Mouse (Mus musculus) liver, embryonic 11.5 days (tissue): ENCODE measurements around the gene Ctsw. TPM values are rescaled to one million over a fixed set of nuclear protein-coding genes. Genes with fewer than 3 reads are reported as not detected.
A peak's percentile ranks its signal among the peaks of the same experiment; 100 is the strongest.

Source experiments
- ATAC-seq: fragments of 200-750 bp; cut with Nextera tagmentation; replicated peaks from 2 replicates; pipeline ENCODE4 v1.8.0; 2017; ENCODE audit warnings: moderate number of reproducible peaks, mild to moderate bottlenecking, moderate TSS enrichment, moderate library complexity; ENCODE audit not compliant: low FRiP score
- DNase-seq: peaks from one replicate; pipeline ENCODE4 v3.0.0-alpha.2; 2017; ENCODE audit warnings: low spot score
- H3K27ac ChIP-seq: fragments of 300-500 bp; sonication (generic); 2 replicates; pipeline ENCODE4 v1.5.1; 2014; ENCODE audit warnings: mild to moderate bottlenecking, low read depth, low read length, control low read depth
- H3K27me3 ChIP-seq: fragments of 300-500 bp; sonication (generic); replicated peaks from 2 replicates; pipeline ENCODE4 v1.6.1; 2014; ENCODE audit warnings: low read length, mixed read lengths; ENCODE audit not compliant: control insufficient read depth, insufficient read depth
- H3K36me3 ChIP-seq: fragments of 300-500 bp; sonication (generic); 2 replicates; pipeline ENCODE4 v1.6.1; 2014; ENCODE audit warnings: mild to moderate bottlenecking, low read length, moderate library complexity, mixed read lengths; ENCODE audit not compliant: control insufficient read depth, insufficient read depth
- H3K4me1 ChIP-seq: fragments of 300-500 bp; sonication (generic); replicated peaks from 2 replicates; pipeline ENCODE4 v1.6.1; 2014; ENCODE audit warnings: low read length, mixed read lengths; ENCODE audit not compliant: control insufficient read depth, insufficient read depth
- H3K4me2 ChIP-seq: fragments of 300-500 bp; sonication (generic); 2 replicates; pipeline ENCODE4 v1.6.1; 2014; ENCODE audit warnings: mild to moderate bottlenecking, control low read depth, moderate library complexity
- H3K4me3 ChIP-seq: fragments of 300-500 bp; sonication (generic); 2 replicates; pipeline ENCODE4 v1.5.1; 2014; ENCODE audit warnings: low read depth, low read length, control low read depth
- H3K9ac ChIP-seq: fragments of 300-500 bp; sonication (generic); 2 replicates; pipeline ENCODE4 v1.6.1; 2014; ENCODE audit warnings: low read depth, low read length, control low read depth
- H3K9me3 ChIP-seq: fragments of 300-500 bp; sonication (generic); 2 replicates; pipeline ENCODE4 v1.6.1; 2016; ENCODE audit warnings: low read length, inconsistent platforms, mixed read lengths; ENCODE audit not compliant: control insufficient read depth
- WGBS: fragments of 180-500 bp; shearing (Covaris S2); extraction: QIAGEN DNeasy Blood & Tissue Kit; methylation state at CpG from one replicate; pipeline ENCODE4 v1.1.7; 2014; 5-methylcytosine and 5-hydroxymethylcytosine counted together
- polyA plus RNA-seq: library from polyadenylated mRNA; unstranded; fragments of >200 nt; fragmentation: Nextera tagmentation; extraction: Ambion mirVana; gene quantifications from 2 replicates; pipeline ENCODE4 v1.2.1, GENCODE M21; 2014

Gene Ctsw
- polyA plus RNA-seq, 1 experiment from 2014 or later: 0.52 TPM

DNA sequence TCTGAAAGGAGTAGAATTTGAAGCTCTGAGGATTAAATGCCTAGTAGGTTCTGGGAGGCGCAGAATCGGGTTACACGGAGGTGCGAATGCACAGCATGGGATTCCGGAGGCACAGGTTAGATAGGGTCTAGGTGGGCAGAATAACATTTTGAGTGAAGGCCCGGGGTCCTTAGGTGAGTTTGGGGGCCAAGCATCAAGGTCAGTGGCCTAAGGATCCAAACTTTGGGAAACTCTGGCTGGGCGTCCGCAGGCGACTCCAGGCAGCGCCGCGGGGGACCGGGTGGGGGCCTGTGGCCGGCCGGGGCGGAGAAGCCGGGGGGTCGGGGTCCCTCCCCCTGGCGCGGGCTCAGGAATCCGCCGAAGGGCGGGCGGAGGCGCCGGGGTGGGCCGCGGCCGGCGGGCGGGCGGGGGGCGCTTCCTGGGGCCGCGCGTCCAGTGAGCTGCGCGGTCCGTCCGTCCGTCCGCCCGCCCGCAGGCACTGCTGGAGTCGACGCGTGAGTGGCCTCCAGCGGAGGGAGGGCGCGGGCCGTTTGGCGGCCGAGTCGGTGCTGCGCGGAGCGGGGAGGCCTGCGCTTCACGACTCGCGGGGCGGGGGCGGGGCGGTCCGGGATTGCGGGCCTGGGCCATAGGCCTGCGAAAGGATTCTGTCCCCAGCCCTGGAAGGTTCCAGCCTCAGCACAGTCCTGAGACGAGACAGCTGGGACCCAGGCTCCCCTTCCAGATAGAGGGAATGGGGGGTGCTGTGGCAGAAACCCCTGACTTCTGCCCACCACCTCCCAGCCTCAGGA is 6.2 kb upstream of the Ctsw start:
- Histone ChIP-seq H3K27me3 (no peaks in the 10 kb centered on the region; the same call in 1 of the 2 replicates), H3K27ac (peak overlapping the region; percentile 59), H3K4me3 (peak overlapping the region; percentile 62), H3K4me2 (peak overlapping the region; percentile 96), H3K9me3 (no peaks in the 10 kb centered on the region), H3K4me1 (peaks cover 4% of the 10 kb centered on the region; the same call in 1 of the 2 replicates), H3K36me3 (peaks cover 6% of the 10 kb centered on the region; the same call in 1 of the 2 replicates), H3K9ac (peak overlapping the region; percentile 65)
- ATAC-seq (peak; percentile 25; the same call in 1 of the 2 replicates), DNase-seq (no peak)
- 2% methylated on average over 63 of the region's 68 CpGs for WGBS

DNA sequence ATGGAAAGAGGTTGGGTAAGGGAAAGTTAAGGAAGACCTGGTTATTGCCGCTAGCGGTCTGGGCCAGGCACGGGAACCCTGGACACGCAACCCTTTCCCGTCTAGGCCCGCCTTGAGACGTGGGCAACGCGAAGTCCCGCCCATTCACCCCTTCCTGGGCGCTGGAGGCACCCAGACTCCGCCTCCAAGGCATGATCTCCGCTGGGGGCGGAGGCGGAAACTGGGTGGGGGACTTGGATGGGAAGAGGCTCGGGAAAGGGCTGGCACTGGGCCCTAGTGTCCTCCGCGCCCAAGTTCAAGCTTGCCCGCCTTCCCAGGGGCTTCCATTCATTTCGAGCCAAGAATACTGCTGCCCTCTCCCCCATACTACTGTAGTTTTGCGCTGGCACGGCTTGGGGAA is 5.4 kb upstream of the Ctsw start, which contains the start of gene Efemp2:
Efemp2 (plus strand) TSS at position 235 of the 400 bp plus-strand sequence.
- WGBS: 4% methylated on average over 22 of the region's 22 CpGs
- H3K36me3 ChIP-seq: peaks cover 4% of the 10 kb centered on the region; the same call in 1 of the 2 replicates

DNA sequence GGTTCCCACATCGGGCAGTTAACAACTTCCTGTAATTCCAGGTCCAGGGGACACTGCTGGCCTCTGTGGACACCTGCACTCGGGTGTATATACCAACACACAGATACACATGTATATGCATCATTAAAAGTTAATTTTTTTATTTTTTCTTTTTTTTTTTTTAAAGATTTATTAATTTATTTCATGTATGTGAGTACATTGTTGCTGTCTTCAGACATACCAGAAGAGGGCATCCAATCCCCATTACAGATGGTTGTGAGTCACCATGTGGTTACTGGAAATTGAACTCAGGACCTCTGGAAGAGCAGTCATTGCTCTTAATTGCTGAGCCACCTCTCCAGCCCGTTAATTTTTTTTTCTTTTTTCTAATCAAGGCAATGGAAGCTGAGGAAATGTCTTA is 4.5 kb upstream of the Ctsw start:
- no peak for ATAC-seq
- Histone ChIP-seq H3K27me3 (no peaks in the 10 kb centered on the region; the same call in 1 of the 2 replicates), H3K4me1 (peaks cover 4% of the 10 kb centered on the region; the same call in 1 of the 2 replicates), H3K4me3 (no peak overlapping the region), H3K4me2 (no peak overlapping the region), H3K36me3 (0 out of 2 replicates have a peak, but pooled peaks cover 4% of the 10 kb centered on the region), H3K27ac (no peak overlapping the region), H3K9ac (no peak overlapping the region), H3K9me3 (no peaks in the 10 kb centered on the region)
- WGBS: 62% methylated on average over 3 of the region's 3 CpGs
- DNase-seq: no peak

More for the DNA sequence above, 5.4 kb upstream of the Ctsw start, which contains the start of gene Efemp2:
- Histone ChIP-seq H3K27ac (peak within 1 kb of the TSS; percentile 59), H3K4me2 (peak within 1 kb of the TSS; percentile 96), H3K9ac (peak within 1 kb of the TSS; percentile 65), H3K27me3 (no peaks in the 10 kb centered on the region; the same call in 1 of the 2 replicates), H3K9me3 (no peaks in the 10 kb centered on the region), H3K4me1 (peaks cover 4% of the 10 kb centered on the region; the same call in 1 of the 2 replicates), H3K4me3 (peak within 1 kb of the TSS; percentile 62)
- peak; percentile 81 for ATAC-seq
- DNase-seq: peak; percentile 81

DNA sequence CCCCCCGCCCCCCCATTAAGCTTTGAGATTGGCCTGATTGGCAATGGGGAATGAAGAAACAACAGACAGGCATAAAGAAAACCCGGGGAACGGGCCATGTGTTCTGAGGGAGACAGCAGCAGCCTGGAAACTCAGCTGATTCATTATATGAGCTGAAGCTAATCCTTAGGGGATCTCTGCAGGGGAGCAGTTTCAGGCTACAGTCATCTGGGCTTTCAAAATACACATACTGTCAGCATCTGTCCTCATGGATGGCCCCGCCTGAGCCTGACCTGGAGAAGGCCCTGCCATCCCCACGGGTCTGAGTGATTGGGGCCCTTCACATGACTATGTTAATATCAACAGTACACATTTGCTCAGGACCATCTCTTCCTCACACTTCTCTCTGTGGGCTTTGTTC is 3.5 kb upstream of the Ctsw start:
- 60% methylated on average over 5 of the region's 5 CpGs for WGBS
- Histone ChIP-seq H3K27me3 (no peaks in the 10 kb centered on the region; the same call in 1 of the 2 replicates), H3K9ac (no peak overlapping the region), H3K36me3 (peaks cover 5% of the 10 kb centered on the region; the same call in 1 of the 2 replicates), H3K9me3 (no peaks in the 10 kb centered on the region), H3K4me3 (no peak overlapping the region), H3K4me2 (no peak overlapping the region), H3K4me1 (peaks cover 4% of the 10 kb centered on the region; the same call in 1 of the 2 replicates), H3K27ac (no peak overlapping the region)
- no peak for ATAC-seq
- DNase-seq: no peak

DNA sequence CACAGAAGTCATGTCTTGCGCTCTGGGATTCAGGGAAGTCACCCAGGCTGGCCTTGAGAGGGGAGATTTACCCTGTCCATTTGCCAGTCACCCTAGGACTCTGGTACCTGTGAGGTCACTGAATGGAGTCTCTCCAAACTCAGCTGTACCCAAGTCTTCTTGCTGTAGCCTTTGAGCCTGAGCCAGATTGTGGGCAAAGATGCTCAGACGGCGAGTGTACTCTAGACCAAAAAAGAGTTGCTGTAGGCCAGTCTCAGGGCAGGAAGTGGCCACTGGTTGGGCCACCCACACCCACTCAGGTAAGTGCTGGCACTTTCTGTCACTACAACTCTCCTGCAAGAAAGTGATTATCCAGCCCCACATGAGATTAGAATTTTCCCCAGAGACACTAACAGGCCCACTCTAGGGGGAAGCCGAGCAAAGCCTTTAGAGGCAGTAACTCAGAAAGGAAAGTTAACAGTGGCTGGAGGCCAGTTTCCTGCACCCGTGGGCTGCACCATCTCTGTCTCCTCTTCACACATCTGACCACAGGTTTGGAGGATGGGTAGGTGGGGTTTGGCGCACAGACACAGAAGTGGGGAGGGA is 1.3 kb downstream of the Ctsw start:
- no peaks in the 10 kb centered on the region for H3K4me1 ChIP-seq
- ATAC-seq: no peak
- H3K27ac ChIP-seq: no peak overlapping the region
- H3K9ac ChIP-seq: no peak overlapping the region
- no peaks in the 10 kb centered on the region for H3K27me3 ChIP-seq
- H3K4me3 ChIP-seq: no peak overlapping the region
- peaks cover 19% of the 10 kb centered on the region for H3K36me3 ChIP-seq
- no peaks in the 10 kb centered on the region for H3K9me3 ChIP-seq
- no peak overlapping the region for H3K4me2 ChIP-seq
- DNase-seq: no peak
- WGBS: 87% methylated on average over 6 of the region's 6 CpGs

DNA sequence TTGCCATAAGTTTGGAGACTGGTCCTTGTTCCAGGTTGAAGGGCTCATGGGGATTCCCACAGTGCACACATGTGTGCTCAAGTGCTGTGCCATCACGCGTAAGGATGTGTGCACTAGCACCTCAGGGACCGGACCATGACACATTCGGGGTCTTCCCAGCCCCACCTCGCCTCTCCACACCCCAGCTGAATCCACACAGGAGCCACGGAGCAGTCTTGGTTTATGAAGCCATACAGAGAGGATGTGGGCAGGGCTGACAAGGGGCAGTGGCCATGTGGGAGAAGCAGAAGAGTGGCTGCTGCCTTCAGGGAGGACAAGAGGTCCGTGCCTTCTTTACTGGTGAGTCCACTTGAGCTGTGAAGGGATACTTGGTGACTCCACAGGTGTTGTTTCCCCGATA is 3.3 kb downstream of the Ctsw start:
- 89% methylated on average over 8 of the region's 8 CpGs for WGBS
- no peak overlapping the region for H3K4me3 ChIP-seq

DNA sequence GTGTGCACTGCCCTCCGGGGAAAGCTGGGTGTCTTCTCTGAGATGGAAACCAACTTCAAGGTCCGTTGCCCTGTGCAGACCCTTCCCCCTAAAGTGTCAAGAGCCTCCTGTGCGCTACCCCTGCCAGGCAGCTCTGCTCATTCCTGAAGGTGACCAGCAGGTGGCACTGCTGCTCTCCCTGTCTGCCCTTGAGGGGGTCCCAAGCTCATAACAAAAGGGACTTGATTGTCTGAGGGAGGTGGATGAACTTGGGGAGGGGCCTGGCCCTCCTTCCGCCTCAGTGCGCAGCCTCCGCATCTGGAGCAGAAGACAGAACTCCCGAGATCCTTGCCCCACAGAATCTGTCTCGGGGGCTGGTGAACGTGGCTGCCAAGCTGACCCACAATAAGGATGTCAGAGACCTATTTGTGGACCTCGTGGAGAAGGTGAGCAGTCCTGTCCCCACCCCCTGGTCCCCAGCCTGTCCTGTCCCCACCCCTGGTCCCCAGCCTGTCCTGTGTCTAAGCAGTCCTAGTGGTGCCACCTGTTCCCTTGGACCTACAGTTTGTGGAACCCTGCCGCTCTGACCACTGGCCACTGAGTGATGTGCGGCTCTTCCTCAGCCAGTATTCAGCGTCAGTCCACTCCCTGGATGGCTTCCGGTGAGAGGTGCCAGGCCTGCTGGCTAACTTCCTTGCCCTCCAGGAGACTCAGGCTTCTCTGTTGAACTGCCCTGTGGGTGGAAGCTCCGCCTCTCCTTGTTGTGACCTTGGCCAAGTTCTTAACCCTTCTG is 4.3 kb downstream of the Ctsw start:
- H3K9ac ChIP-seq: no peak overlapping the region
- H3K27ac ChIP-seq: no peak overlapping the region
- peaks cover 8% of the 10 kb centered on the region for H3K4me1 ChIP-seq
- DNase-seq: peak; percentile 54
- 59% methylated on average over 15 of the region's 15 CpGs for WGBS
- peak overlapping the region; percentile 9; the same call in 1 of the 2 replicates for H3K4me3 ChIP-seq
- ATAC-seq: no peak
- peaks cover 19% of the 10 kb centered on the region for H3K36me3 ChIP-seq
- no peaks in the 10 kb centered on the region for H3K9me3 ChIP-seq
- no peaks in the 10 kb centered on the region for H3K27me3 ChIP-seq
- peak overlapping the region; percentile 1; the same call in 1 of the 2 replicates for H3K4me2 ChIP-seq

More for the DNA sequence above, 3.3 kb downstream of the Ctsw start:
- Histone ChIP-seq H3K4me1 (peaks cover 8% of the 10 kb centered on the region), H3K36me3 (peaks cover 19% of the 10 kb centered on the region), H3K4me2 (no peak overlapping the region), H3K27me3 (no peaks in the 10 kb centered on the region), H3K27ac (no peak overlapping the region), H3K9ac (no peak overlapping the region), H3K9me3 (no peaks in the 10 kb centered on the region)
- no peak for ATAC-seq
- DNase-seq: no peak

DNA sequence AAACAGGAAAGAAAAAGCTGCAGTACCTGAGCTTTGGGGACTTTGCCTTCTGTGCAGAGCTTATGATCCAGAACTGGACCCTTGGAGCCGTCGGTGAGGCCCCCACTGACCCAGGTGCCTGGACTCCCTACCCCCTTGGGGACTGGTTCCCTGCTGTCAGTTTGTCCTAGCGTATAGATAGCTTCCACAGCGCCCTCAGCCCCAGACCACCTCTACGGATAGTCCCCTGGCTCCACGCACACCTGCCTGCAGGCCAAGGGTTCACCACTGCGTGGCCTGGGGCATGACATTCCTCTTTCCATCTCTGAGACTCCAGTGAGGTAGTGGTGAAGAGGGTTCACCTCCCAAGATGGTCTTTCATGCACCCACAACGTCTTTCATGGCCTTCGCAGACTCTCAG is 5.1 kb downstream of the Ctsw start:
- Histone ChIP-seq H3K27me3 (no peaks in the 10 kb centered on the region), H3K4me1 (peaks cover 8% of the 10 kb centered on the region), H3K4me2 (no peak overlapping the region), H3K9ac (no peak overlapping the region), H3K9me3 (no peaks in the 10 kb centered on the region), H3K36me3 (peaks cover 19% of the 10 kb centered on the region), H3K27ac (no peak overlapping the region), H3K4me3 (no peak overlapping the region)
- ATAC-seq (no peak), DNase-seq (no peak)
- WGBS: 88% methylated on average over 9 of the region's 9 CpGs
